Mouse (Mus musculus): ENCODE measurements at regions not wholly inside any gene's neighbourhood (a gene's known extent, or its start where the extent isn't known, plus 50 kb on each side); places are given as distances from the start of the nearest gene placed in this dataset.

DNA sequence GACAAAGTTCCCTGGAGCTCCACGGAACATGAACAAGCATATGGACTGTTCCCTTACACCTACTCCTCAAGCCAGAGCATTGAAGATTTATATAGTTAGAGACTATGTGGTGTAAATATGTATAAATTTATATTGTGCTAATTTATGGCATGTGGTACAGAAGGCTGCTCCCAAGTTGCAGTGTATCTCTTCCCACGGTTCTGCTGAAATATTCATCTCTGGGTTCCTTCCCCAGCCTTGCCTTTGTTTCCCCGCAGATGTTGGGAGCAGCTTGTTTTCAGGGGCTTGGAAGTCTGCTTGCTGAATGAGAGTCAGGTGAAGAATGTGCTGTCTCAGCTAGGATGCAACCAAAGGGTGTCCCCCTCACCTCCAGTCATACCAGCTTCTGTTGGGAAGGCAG, 128.0 kb upstream of the Atxn1 start:
- TF ChIP-seq CTCF (conservative IDR thresholded peaks at IDR 0.05; ENCODE audit: low read length) (no peak), POU5F1 (IDR thresholded peaks at IDR 0.05; ENCODE audit: borderline replicate concordance, low read length) (no peak)
